Comparison of ENCODE assay signal across 9 mouse cellular contexts in the genomic region with DNA sequence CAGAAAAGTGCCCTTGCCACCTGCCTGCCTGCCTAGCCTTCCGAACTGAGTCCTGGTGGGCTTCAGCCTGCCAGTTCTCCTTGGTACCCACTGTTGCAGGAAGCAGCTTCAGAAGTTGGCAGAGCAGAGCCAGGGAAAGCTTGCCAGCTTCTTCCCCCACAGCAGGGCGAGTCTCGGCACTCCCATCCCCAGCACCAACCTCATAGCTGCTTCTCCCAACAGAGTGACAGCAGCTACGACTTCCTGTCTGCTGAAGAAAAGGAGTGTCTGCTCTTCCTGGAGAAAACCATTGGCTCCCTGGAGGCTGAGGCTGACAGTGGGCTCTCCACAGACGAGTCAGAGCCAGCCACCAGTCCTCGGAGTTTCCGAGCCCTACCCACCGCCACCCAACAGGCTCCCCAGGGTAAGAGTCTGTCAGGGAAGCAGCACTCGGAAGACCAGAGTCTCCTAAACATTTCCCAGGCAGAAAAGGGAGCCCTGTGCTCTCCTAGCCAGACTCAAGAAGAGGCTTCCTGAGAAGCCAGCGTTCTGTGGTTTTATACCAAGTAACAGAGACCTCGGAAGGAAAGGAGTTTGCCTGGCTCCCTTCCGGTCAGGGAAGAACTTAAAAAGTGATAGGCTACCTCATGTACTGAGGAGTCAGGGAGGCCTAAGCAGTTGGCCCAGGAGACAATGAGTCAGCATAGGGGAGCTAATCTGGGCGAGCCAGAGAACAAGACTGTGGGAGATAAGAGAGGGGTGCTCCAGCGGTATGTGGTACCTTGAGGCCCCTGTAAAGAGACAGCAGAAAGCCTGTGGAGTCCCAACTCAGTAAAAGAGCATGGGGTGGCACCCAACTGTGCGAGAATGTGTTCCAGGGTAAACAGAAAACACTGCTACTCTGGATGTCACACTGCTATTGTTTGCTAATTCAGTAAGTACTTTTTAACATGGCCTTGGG. TPM values are rescaled to one million over a fixed set of nuclear protein-coding genes. Genes with fewer than 3 reads are reported as not detected.
DNase-seq lines count a peak whose midpoint lies in the region; ATAC-seq and TF ChIP-seq lines count a peak whose summit lies in the region.
"Had no signal": no experiment of that assay in that cellular context is flagged by ENCODE, and none has a peak within 500 bp of the region (broad histone marks: within the 10 kb centered on the region; RNA-seq: fewer than 3 reads in every experiment).

No protein-coding gene starts in this region.

- no peaks in the 10 kb centered on the region for H3K27me3 ChIP-seq in intestine, embryonic 15.5 days (replicated peaks)
- no peaks in the 10 kb centered on the region for H3K27me3 ChIP-seq in lung, embryonic 14.5 days (ENCODE audit: insufficient read depth, low read length)
- no peaks in the 10 kb centered on the region for H3K27me3 ChIP-seq in stomach, embryonic 15.5 days (replicated peaks)

- H3K9ac ChIP-seq in intestine, embryonic 15.5 days = no peak overlapping the region
- peak overlapping the region; percentile 14; the same call in 1 of the 2 replicates for H3K9ac ChIP-seq in lung, embryonic 14.5 days
- no peak overlapping the region for H3K9ac ChIP-seq in stomach, embryonic 15.5 days

- no peaks in the 10 kb centered on the region for H3K36me3 ChIP-seq in intestine, embryonic 15.5 days
- no peaks in the 10 kb centered on the region for H3K36me3 ChIP-seq in lung, embryonic 14.5 days (ENCODE audit: insufficient read depth)
- H3K36me3 ChIP-seq in stomach, embryonic 15.5 days = peaks cover 2% of the 10 kb centered on the region; the same call in 1 of the 2 replicates

- H3K27ac ChIP-seq in intestine, embryonic 15.5 days = peak overlapping the region; percentile 20
- H3K27ac ChIP-seq in lung, embryonic 14.5 days (ENCODE audit: low read depth) = peak overlapping the region; percentile 25
- peak overlapping the region; percentile 36 for H3K27ac ChIP-seq in stomach, embryonic 15.5 days

- peak; percentile 54; the same call in 1 of the 2 replicates for ATAC-seq in intestine, embryonic 15.5 days
- ATAC-seq in lung, embryonic 14.5 days (ENCODE audit: insufficient read depth) = peak; percentile 76
- peak; percentile 94 for ATAC-seq in stomach, embryonic 15.5 days (ENCODE audit: insufficient read depth, low FRiP score, low read depth)

- no peak overlapping the region for H3K4me2 ChIP-seq in intestine, embryonic 15.5 days (replicated peaks)
- peak overlapping the region; percentile 31; the same call in 1 of the 2 replicates for H3K4me2 ChIP-seq in lung, embryonic 14.5 days
- H3K4me2 ChIP-seq in stomach, embryonic 15.5 days = no peak overlapping the region

- no peak overlapping the region for H3K4me3 ChIP-seq in intestine, embryonic 15.5 days (replicated peaks)
- H3K4me3 ChIP-seq in lung, embryonic 14.5 days (ENCODE audit: low read depth, low read length) = peak overlapping the region; percentile 5; the same call in 1 of the 2 replicates
- H3K4me3 ChIP-seq in stomach, embryonic 15.5 days (replicated peaks) = no peak overlapping the region

- peak; percentile 70 to 78 for DNase-seq in cerebellum, postnatal 10 days
- no peak for DNase-seq in cerebellum, adult 18-20 months
- peak; percentile 19 for DNase-seq in thymus, postnatal 0 days (ENCODE audit: low spot score)
- DNase-seq in thymus, postnatal 10 days (ENCODE audit: low spot score in 2 of 2) = no peak
- DNase-seq in lung, embryonic 14.5 days = no peak
- DNase-seq in urinary bladder, postnatal 10 days (ENCODE audit: low spot score) = no peak

- peaks cover 21% of the 10 kb centered on the region; the same call in 1 of the 2 replicates for H3K4me1 ChIP-seq in intestine, embryonic 15.5 days (replicated peaks)
- no peaks in the 10 kb centered on the region for H3K4me1 ChIP-seq in lung, embryonic 14.5 days (ENCODE audit: insufficient read depth)
- H3K4me1 ChIP-seq in stomach, embryonic 15.5 days = peaks cover 17% of the 10 kb centered on the region; the same call in 1 of the 2 replicates

- no peak for TF ChIP-seq CTCF in lung, embryonic 14.5 days (IDR thresholded peaks at IDR 0.05; ENCODE audit: low read depth)

- no peaks in the 10 kb centered on the region for H3K9me3 ChIP-seq in intestine, embryonic 15.5 days
- no peaks in the 10 kb centered on the region for H3K9me3 ChIP-seq in lung, embryonic 14.5 days (ENCODE audit: low read depth, low read length)
- H3K9me3 ChIP-seq in stomach, embryonic 15.5 days = no peaks in the 10 kb centered on the region

- WGBS in intestine, embryonic 15.5 days = 48% methylated on average over 15 of the region's 15 CpGs
- 52% methylated on average over 15 of the region's 15 CpGs for WGBS in lung, embryonic 14.5 days
- 55% methylated on average over 15 of the region's 15 CpGs for WGBS in stomach, embryonic 15.5 days

RNA-seq across cellular contexts. Expression of gene AA986860, which starts 9.3 kb away (rescaled TPM):
- polyA plus RNA-seq in thymus, postnatal 0 days (2015; fragmentation: Nextera tagmentation; extraction: Ambion mirVana) = 0.75 and 1.1 TPM in 2 replicates
- polyA plus RNA-seq in intestine, embryonic 15.5 days (2015; fragmentation: Nextera tagmentation; extraction: Ambion mirVana) = 58.1 and 62.2 TPM in 2 replicates
- polyA plus RNA-seq in lung, embryonic 14.5 days (2014; fragmentation: Nextera tagmentation; extraction: Ambion mirVana) = 7.8 TPM in 2 replicates
- 32.3 and 36.7 TPM in 2 replicates for polyA plus RNA-seq in stomach, embryonic 15.5 days (2015; fragmentation: Nextera tagmentation; extraction: Ambion mirVana)

RNA-seq across cellular contexts. Expression of gene Pfkfb2, which starts 12.0 kb away (rescaled TPM):
- 3.6 and 3.8 TPM in 2 replicates for polyA plus RNA-seq in thymus, postnatal 0 days (2015; fragmentation: Nextera tagmentation; extraction: Ambion mirVana)
- polyA plus RNA-seq in intestine, embryonic 15.5 days (2015; fragmentation: Nextera tagmentation; extraction: Ambion mirVana) = 10.8 and 11.2 TPM in 2 replicates
- 6.5 and 7.2 TPM in 2 replicates for polyA plus RNA-seq in lung, embryonic 14.5 days (2014; fragmentation: Nextera tagmentation; extraction: Ambion mirVana)
- 10.1 and 10.9 TPM in 2 replicates for polyA plus RNA-seq in stomach, embryonic 15.5 days (2015; fragmentation: Nextera tagmentation; extraction: Ambion mirVana)

RNA-seq across cellular contexts. Expression of gene Yod1, which starts 23.9 kb away (rescaled TPM):
- polyA plus RNA-seq in thymus, postnatal 0 days (2015; fragmentation: Nextera tagmentation; extraction: Ambion mirVana) = 14.8 and 17.2 TPM in 2 replicates
- 10.2 and 10.5 TPM in 2 replicates for polyA plus RNA-seq in intestine, embryonic 15.5 days (2015; fragmentation: Nextera tagmentation; extraction: Ambion mirVana)
- 11.7 and 11.8 TPM in 2 replicates for polyA plus RNA-seq in lung, embryonic 14.5 days (2014; fragmentation: Nextera tagmentation; extraction: Ambion mirVana)
- 14.1 and 15.1 TPM in 2 replicates for polyA plus RNA-seq in stomach, embryonic 15.5 days (2015; fragmentation: Nextera tagmentation; extraction: Ambion mirVana)

RNA-seq across cellular contexts. Expression of gene Gm29427, which starts 25.5 kb away (rescaled TPM):
- not detected in 2 replicates for polyA plus RNA-seq in thymus, postnatal 0 days (2015; fragmentation: Nextera tagmentation; extraction: Ambion mirVana)
- polyA plus RNA-seq in intestine, embryonic 15.5 days (2015; fragmentation: Nextera tagmentation; extraction: Ambion mirVana) = not detected in 2 replicates
- polyA plus RNA-seq in lung, embryonic 14.5 days (2014; fragmentation: Nextera tagmentation; extraction: Ambion mirVana) = not detected in 2 replicates
- polyA plus RNA-seq in stomach, embryonic 15.5 days (2015; fragmentation: Nextera tagmentation; extraction: Ambion mirVana) = not detected in 2 replicates
- polyA plus RNA-seq: C2C12 had no signal

RNA-seq across cellular contexts. Expression of gene Fcamr, which starts 59.7 kb away (rescaled TPM):
- 0.06 TPM in 1 of 2 replicates, not detected in the other for polyA plus RNA-seq in thymus, postnatal 0 days (2015; fragmentation: Nextera tagmentation; extraction: Ambion mirVana)
- polyA plus RNA-seq in intestine, embryonic 15.5 days (2015; fragmentation: Nextera tagmentation; extraction: Ambion mirVana) = 0.18 and 0.21 TPM in 2 replicates
- not detected in 2 replicates for polyA plus RNA-seq in lung, embryonic 14.5 days (2014; fragmentation: Nextera tagmentation; extraction: Ambion mirVana)
- polyA plus RNA-seq in stomach, embryonic 15.5 days (2015; fragmentation: Nextera tagmentation; extraction: Ambion mirVana) = 0.17 and 0.22 TPM in 2 replicates
- polyA plus RNA-seq: C2C12 had no signal

Comparison
In these comparisons a context has a peak if more than half of its experiments do, and no peak if none do; other contexts are left out.
1. DNase-seq: peak in cerebellum, postnatal 10 days (2 of 2) and thymus, postnatal 0 days (single experiment); none in cerebellum, adult 18-20 months (0 of 2), thymus, postnatal 10 days (0 of 2), lung, embryonic 14.5 days (single experiment) and urinary bladder, postnatal 10 days (single experiment).
2. Peak in every context shown above with its lines, with median percentiles within 50 percentile points of each other: ATAC-seq and H3K27ac ChIP-seq.